Comparison of ENCODE assay signal across 16 mouse cellular contexts in the genomic region with DNA sequence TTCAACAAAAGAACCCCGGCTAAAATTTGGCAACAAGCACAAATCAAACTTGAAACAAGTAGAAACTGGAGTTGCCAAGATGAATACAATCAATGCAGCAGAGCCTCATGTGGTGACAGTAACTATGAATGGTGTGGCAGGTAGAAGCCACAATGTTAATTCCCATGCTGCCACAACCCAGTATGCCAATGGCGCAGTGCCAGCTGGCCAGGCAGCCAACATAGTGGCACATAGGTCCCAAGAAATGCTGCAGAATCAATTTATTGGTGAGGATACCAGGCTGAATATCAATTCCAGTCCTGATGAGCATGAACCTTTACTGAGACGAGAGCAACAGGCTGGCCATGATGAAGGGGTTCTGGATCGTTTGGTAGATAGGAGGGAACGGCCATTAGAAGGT. TPM values are rescaled to one million over a fixed set of nuclear protein-coding genes. Genes with fewer than 3 reads are reported as not detected.
DNase-seq lines count a peak whose midpoint lies in the region; TF ChIP-seq lines count a peak whose summit lies in the region.
"Had no signal": no experiment of that assay in that cellular context is flagged by ENCODE, and none has a peak within 500 bp of the region (broad histone marks: within the 10 kb centered on the region; RNA-seq: fewer than 3 reads in every experiment).

No protein-coding gene starts in this region.

- H3K27me3 ChIP-seq in heart, adult 2 months (ENCODE audit: control insufficient read depth, insufficient read depth, low read length): no peaks in the 10 kb centered on the region
- H3K27me3 ChIP-seq: embryonic facial prominence, embryonic 13.5 days; forebrain, embryonic 12.5 days; forebrain, embryonic 15.5 days; hindbrain, embryonic 12.5 days; hindbrain, embryonic 15.5 days had no signal

- no peak for TF ChIP-seq POLR2A in heart, adult 2 months (IDR thresholded peaks at IDR 0.05; ENCODE audit: insufficient read depth, low read depth, low read length)

- no peak for TF ChIP-seq CTCF in heart, adult 2 months (IDR thresholded peaks at IDR 0.05)

- H3K4me1 ChIP-seq in heart, adult 2 months (ENCODE audit: control insufficient read depth, insufficient read depth, low read length): no peaks in the 10 kb centered on the region
- H3K4me1 ChIP-seq: embryonic facial prominence, embryonic 10.5 days; embryonic facial prominence, embryonic 13.5 days; forebrain, embryonic 12.5 days; forebrain, embryonic 15.5 days; hindbrain, embryonic 12.5 days; hindbrain, embryonic 15.5 days had no signal

- intact Hi-C loops in heart, adult 2 months (cut with DNase I): no loop called here

- H3K27ac ChIP-seq in heart, adult 2 months: no peak overlapping the region
- H3K27ac ChIP-seq: embryonic facial prominence, embryonic 10.5 days; embryonic facial prominence, embryonic 13.5 days; forebrain, embryonic 12.5 days; forebrain, embryonic 15.5 days; hindbrain, embryonic 12.5 days; hindbrain, embryonic 15.5 days had no signal

- H3K9ac ChIP-seq in heart, adult 2 months (ENCODE audit: low read depth, low read length): no peak overlapping the region
- H3K9ac ChIP-seq: embryonic facial prominence, embryonic 13.5 days; forebrain, embryonic 12.5 days; forebrain, embryonic 15.5 days; hindbrain, embryonic 12.5 days; hindbrain, embryonic 15.5 days had no signal

- H3K36me3 ChIP-seq in heart, adult 2 months (ENCODE audit: control insufficient read depth, insufficient read depth, low read length): peaks cover 3% of the 10 kb centered on the region

- WGBS in heart, adult 2 months: 90% methylated on average over 5 of the region's 5 CpGs

- 0 out of 2 replicates have a peak, but pooled peaks cover 1% of the 10 kb centered on the region for H3K79me2 ChIP-seq in heart, adult 2 months (replicated peaks; ENCODE audit: control insufficient read depth, insufficient read depth, low read length)

- no peak overlapping the region for H3K4me3 ChIP-seq in heart, adult 2 months
- H3K4me3 ChIP-seq: embryonic facial prominence, embryonic 10.5 days; embryonic facial prominence, embryonic 13.5 days; erythroblast, embryonic 14.5 days; forebrain, embryonic 12.5 days; forebrain, embryonic 15.5 days; hindbrain, embryonic 12.5 days; hindbrain, embryonic 15.5 days had no signal

- peak; percentile 21 for DNase-seq in adrenal gland, postnatal 25 days
- DNase-seq in adrenal gland, postnatal 4 days (ENCODE audit: low spot score in 2 of 2): no peak
- peak; percentile 19 to 38 for DNase-seq in cerebellum, postnatal 10 days
- no peak for DNase-seq in cerebellum, adult 8-10 months
- DNase-seq in heart, adult 11 months: peak; percentile 72
- DNase-seq in heart, adult 2 months: no peak
- DNase-seq: embryo, embryonic 11 days; gastrocnemius, postnatal 25 days; kidney, adult 2 months had no signal

- no peak for TF ChIP-seq EP300 in heart, adult 2 months (IDR thresholded peaks at IDR 0.05; ENCODE audit: insufficient read depth, low read depth, low read length)

RNA-seq across cellular contexts. Expression of gene Fam117b, which starts 44.8 kb away (rescaled TPM):
- 40.2 TPM in 2 replicates for total RNA-seq in adrenal gland, postnatal 25 days (2021)
- 10 to 100 TPM; 47.2 to 51.2 TPM for total RNA-seq in adrenal gland, postnatal 4 days (2021)
- total RNA-seq in heart, adult 2 months (2021): 10 to 100 TPM; 10.6 to 24.6 TPM
- 5.2 and 6.1 TPM in 2 replicates for polyA plus RNA-seq in heart, adult 2 months (2012; rRNA removed)

Comparison
In these comparisons a context has a peak if more than half of its experiments do, and no peak if none do; other contexts are left out.
1. DNase-seq: peak in adrenal gland, postnatal 25 days (single experiment), cerebellum, postnatal 10 days (2 of 2) and heart, adult 11 months (single experiment); none in adrenal gland, postnatal 4 days (0 of 2), cerebellum, adult 8-10 months (single experiment) and heart, adult 2 months (0 of 2).